Mouse (Mus musculus): ENCODE results near the gene Gcnt7. TPM values are rescaled to one million over a fixed set of nuclear protein-coding genes. Genes with fewer than 3 reads are reported as not detected.
A peak's percentile ranks its signal among the peaks of the same experiment; 100 is the strongest.

Gene Gcnt7
- total and polyA plus RNA-seq, 2 experiments from 2014 or later: 1.2 TPM; not detected in 1

- TF ChIP-seq CTCF (IDR thresholded peaks at IDR 0.05): no peak
- WGBS: 95% methylated on average over 4 of the region's 4 CpGs
- no peak for DNase-seq (ENCODE audit: low spot score)
- H3K27me3 ChIP-seq (ENCODE audit: insufficient read depth, low read length): no peaks in the 10 kb centered on the region
- H3K36me3 ChIP-seq (ENCODE audit: insufficient read depth, low read length): peaks cover 59% of the 10 kb centered on the region
- no peak overlapping the region for H3K4me3 ChIP-seq (ENCODE audit: low read depth, low read length)
- no peaks in the 10 kb centered on the region for H3K4me1 ChIP-seq (ENCODE audit: insufficient read depth, low read length)
- no peak for ATAC-seq (ENCODE audit: low FRiP score)
- no peak overlapping the region for H3K4me2 ChIP-seq (ENCODE audit: low read depth, low read length, poor library complexity, severe bottlenecking)
- H3K9ac ChIP-seq (replicated peaks; ENCODE audit: low read length, poor library complexity, severe bottlenecking): no peak overlapping the region
- H3K27ac ChIP-seq (ENCODE audit: low read depth, low read length): no peak overlapping the region
- no peaks in the 10 kb centered on the region for H3K9me3 ChIP-seq (ENCODE audit: low read length)
Measured at GRCm38 (mm10) chr2:172452031-172452430, 6.4 kb downstream of the Gcnt7 start.

GRCm38 (mm10) chr2:172450640-172451039 is 7.8 kb downstream of the Gcnt7 start:
- no peak overlapping the region for H3K9ac ChIP-seq (replicated peaks; ENCODE audit: low read length, poor library complexity, severe bottlenecking)
- no peaks in the 10 kb centered on the region for H3K4me1 ChIP-seq (ENCODE audit: insufficient read depth, low read length)
- H3K4me3 ChIP-seq (ENCODE audit: low read depth, low read length): no peak overlapping the region
- H3K27ac ChIP-seq (ENCODE audit: low read depth, low read length): no peak overlapping the region
- no peak for DNase-seq (ENCODE audit: low spot score)
- H3K4me2 ChIP-seq (ENCODE audit: low read depth, low read length, poor library complexity, severe bottlenecking): no peak overlapping the region
- no peak for TF ChIP-seq CTCF (IDR thresholded peaks at IDR 0.05)
- no peak for ATAC-seq (ENCODE audit: low FRiP score)
- 91% methylated on average over 6 of the region's 6 CpGs for WGBS
- no peaks in the 10 kb centered on the region for H3K27me3 ChIP-seq (ENCODE audit: insufficient read depth, low read length)
- no peaks in the 10 kb centered on the region for H3K9me3 ChIP-seq (ENCODE audit: low read length)
- peaks cover 72% of the 10 kb centered on the region for H3K36me3 ChIP-seq (ENCODE audit: insufficient read depth, low read length)

DNA sequence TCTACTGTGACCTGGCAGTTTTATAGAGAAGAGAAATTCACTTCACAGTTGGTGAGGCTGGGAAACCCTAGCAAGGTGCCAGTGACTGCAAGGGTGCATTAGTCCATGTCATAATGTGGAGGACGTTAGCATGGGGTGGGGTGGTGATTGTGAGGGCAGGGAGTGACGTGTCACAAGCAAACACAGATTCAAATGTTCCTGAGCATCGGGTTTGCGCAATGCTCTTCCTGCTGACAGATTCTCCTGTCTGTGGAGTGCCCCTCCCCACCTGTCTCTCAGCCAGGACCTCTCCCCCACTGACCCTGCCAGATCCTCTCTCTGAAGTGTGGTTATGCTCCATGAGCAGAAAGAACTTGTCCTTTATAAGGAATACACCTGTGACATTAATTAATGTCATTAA is 10.1 kb downstream of the Gcnt7 start:
- Histone ChIP-seq H3K27ac (ENCODE audit: low read depth, low read length) (no peak overlapping the region), H3K27me3 (ENCODE audit: insufficient read depth, low read length) (no peaks in the 10 kb centered on the region), H3K9ac (replicated peaks; ENCODE audit: low read length, poor library complexity, severe bottlenecking) (no peak overlapping the region), H3K9me3 (ENCODE audit: low read length) (no peaks in the 10 kb centered on the region), H3K4me1 (ENCODE audit: insufficient read depth, low read length) (no peaks in the 10 kb centered on the region), H3K4me3 (ENCODE audit: low read depth, low read length) (no peak overlapping the region), H3K36me3 (ENCODE audit: insufficient read depth, low read length) (peaks cover 71% of the 10 kb centered on the region), H3K4me2 (ENCODE audit: low read depth, low read length, poor library complexity, severe bottlenecking) (no peak overlapping the region)
- WGBS: 92% methylated on average over 4 of the region's 4 CpGs
- no peak for DNase-seq (ENCODE audit: low spot score)
- TF ChIP-seq CTCF (IDR thresholded peaks at IDR 0.05): no peak
- no peak for ATAC-seq (ENCODE audit: low FRiP score)

- Histone ChIP-seq H3K27me3 (ENCODE audit: insufficient read depth, low read length) (no peaks in the 10 kb centered on the region), H3K4me1 (ENCODE audit: insufficient read depth, low read length) (no peaks in the 10 kb centered on the region), H3K9me3 (ENCODE audit: low read length) (no peaks in the 10 kb centered on the region), H3K36me3 (ENCODE audit: insufficient read depth, low read length) (peaks cover 61% of the 10 kb centered on the region), H3K9ac (replicated peaks; ENCODE audit: low read length, poor library complexity, severe bottlenecking) (no peak overlapping the region), H3K4me2 (ENCODE audit: low read depth, low read length, poor library complexity, severe bottlenecking) (no peak overlapping the region), H3K4me3 (ENCODE audit: low read depth, low read length) (no peak overlapping the region), H3K27ac (ENCODE audit: low read depth, low read length) (no peak overlapping the region)
- DNase-seq (ENCODE audit: low spot score): peak; percentile 15
- ATAC-seq (ENCODE audit: low FRiP score): no peak
- TF ChIP-seq CTCF (IDR thresholded peaks at IDR 0.05): peak; percentile 69
- 92% methylated on average over 6 of the region's 6 CpGs for WGBS
Measured at GRCm38 (mm10) chr2:172447317-172447716, 11.1 kb downstream of the Gcnt7 start.

DNA sequence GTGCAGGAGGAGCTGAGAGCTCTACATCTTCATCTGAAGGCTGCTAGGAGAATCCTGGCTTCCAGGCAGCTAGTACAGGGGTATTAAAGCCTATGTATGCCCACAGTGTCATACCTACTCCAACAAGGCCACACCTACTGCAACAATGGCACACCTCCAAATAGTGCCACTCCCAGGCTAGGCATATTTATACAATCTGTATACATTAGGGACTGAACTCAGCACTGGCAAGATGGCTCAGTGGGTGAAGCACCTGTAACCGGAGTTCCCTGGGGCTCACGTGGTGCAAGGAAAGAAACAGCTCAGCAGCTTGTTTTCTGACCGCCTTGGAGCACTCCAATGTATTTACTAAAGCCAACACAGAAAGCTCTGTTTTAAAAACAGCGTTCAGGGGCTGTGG is 12.8 kb downstream of the Gcnt7 start:
- DNase-seq (ENCODE audit: low spot score) (no peak), ATAC-seq (ENCODE audit: low FRiP score) (no peak)
- WGBS: 97% methylated on average over 4 of the region's 4 CpGs
- Histone ChIP-seq H3K4me3 (ENCODE audit: low read depth, low read length) (no peak overlapping the region), H3K27me3 (ENCODE audit: insufficient read depth, low read length) (no peaks in the 10 kb centered on the region), H3K9ac (replicated peaks; ENCODE audit: low read length, poor library complexity, severe bottlenecking) (no peak overlapping the region), H3K27ac (ENCODE audit: low read depth, low read length) (no peak overlapping the region), H3K36me3 (ENCODE audit: insufficient read depth, low read length) (peaks cover 53% of the 10 kb centered on the region), H3K4me1 (ENCODE audit: insufficient read depth, low read length) (peaks cover 7% of the 10 kb centered on the region; the same call in 1 of the 2 replicates), H3K9me3 (ENCODE audit: low read length) (no peaks in the 10 kb centered on the region), H3K4me2 (ENCODE audit: low read depth, low read length, poor library complexity, severe bottlenecking) (no peak overlapping the region)
- TF ChIP-seq CTCF (IDR thresholded peaks at IDR 0.05): no peak

DNA sequence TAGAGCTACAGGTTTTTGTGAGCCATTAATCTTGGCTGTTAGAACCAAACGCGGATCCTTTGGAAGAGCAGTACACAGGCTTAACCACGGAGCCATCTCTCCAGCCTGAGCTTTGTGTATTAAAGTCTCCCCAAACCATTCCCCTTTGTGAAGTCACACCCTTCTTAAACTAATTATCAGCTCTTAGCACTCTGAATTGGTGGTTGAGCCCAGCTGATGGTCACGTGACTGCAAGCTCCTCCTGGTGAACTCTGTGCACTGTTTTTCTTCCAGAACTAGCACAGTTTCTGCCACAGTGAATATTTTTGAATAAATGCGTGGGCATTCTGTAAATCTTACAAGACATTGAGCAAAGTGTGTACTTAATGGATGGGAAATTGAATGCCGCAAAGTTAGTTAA is 17.2 kb downstream of the Gcnt7 start:
- DNase-seq (ENCODE audit: low spot score) (no peak), ATAC-seq (ENCODE audit: low FRiP score) (no peak)
- peak overlapping the region; percentile 92 for H3K4me2 ChIP-seq (ENCODE audit: low read depth, low read length, poor library complexity, severe bottlenecking)
- H3K9me3 ChIP-seq (ENCODE audit: low read length): no peaks in the 10 kb centered on the region
- H3K27ac ChIP-seq (ENCODE audit: low read depth, low read length): no peak overlapping the region
- H3K4me1 ChIP-seq (ENCODE audit: insufficient read depth, low read length): peaks cover 11% of the 10 kb centered on the region; the same call in 1 of the 2 replicates
- 32% methylated on average over 6 of the region's 6 CpGs for WGBS
- no peaks in the 10 kb centered on the region for H3K27me3 ChIP-seq (ENCODE audit: insufficient read depth, low read length)
- TF ChIP-seq CTCF (IDR thresholded peaks at IDR 0.05): no peak
- H3K9ac ChIP-seq (replicated peaks; ENCODE audit: low read length, poor library complexity, severe bottlenecking): peak overlapping the region; percentile 79
- H3K36me3 ChIP-seq (ENCODE audit: insufficient read depth, low read length): peaks cover 12% of the 10 kb centered on the region
- peak overlapping the region; percentile 74 for H3K4me3 ChIP-seq (ENCODE audit: low read depth, low read length)

Measured in midbrain, postnatal 0 days (tissue).